Mouse (Mus musculus) brain, adult 2 months (tissue): ENCODE data around the gene Smok2a.
A peak's percentile ranks its signal among the peaks of the same experiment; 100 is the strongest.
"Not testable (repeated sequence)": the region's sequence is repeated elsewhere in the genome, so short reads cannot be mapped to it uniquely, and the experiment has no call there.

Experiments
- DNase-seq: peaks from one replicate; pipeline ENCODE4 v3.0.0; 2011; ENCODE audit warnings: low read depth, low spot score

The Smok2a gene

DNA sequence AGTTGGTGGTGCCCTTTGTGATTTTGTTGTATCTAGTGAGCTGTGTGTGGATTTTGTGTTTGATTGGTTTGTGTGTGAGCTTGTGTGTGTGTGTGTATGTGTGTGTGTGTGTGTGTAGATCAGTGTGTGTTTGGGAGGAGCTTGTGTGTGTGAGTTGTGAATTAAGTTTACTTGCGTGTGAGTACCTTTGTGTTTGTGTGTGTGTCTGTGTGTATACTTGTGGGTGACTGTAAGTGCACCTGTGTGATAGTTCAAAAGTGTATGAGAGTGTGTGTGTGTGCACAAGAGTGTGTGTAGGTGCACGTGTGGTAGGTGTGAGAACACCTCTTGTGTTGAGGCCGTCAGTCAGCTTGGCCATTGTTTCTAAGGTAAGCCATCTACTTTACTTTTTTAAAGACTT lies at the start of gene Smok2a:
Gene Smok2a, plus strand, starts transcription at position 301 of the 400 bp plus-strand sequence.
- no peak for DNase-seq

DNA sequence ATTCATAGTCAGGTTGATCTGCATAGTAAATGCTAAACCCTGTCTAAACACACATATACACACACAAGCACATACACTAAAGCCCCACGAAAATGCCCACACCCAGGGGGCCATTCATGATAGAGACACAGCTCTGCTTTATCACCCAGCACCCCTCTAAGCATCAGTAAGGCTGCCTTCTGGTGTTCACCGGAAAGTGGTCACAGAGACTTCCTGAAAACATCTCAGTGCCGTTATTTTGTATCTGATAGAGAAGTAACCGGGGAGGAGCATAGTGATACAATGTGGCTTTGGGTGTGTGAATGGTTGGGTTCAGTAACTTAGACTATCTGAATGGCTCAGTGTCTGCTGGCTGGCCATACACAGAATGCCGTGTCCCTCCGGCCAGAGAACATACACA lies 47.4 kb upstream of the Smok2a start:
- not testable (repeated sequence) for DNase-seq

DNA sequence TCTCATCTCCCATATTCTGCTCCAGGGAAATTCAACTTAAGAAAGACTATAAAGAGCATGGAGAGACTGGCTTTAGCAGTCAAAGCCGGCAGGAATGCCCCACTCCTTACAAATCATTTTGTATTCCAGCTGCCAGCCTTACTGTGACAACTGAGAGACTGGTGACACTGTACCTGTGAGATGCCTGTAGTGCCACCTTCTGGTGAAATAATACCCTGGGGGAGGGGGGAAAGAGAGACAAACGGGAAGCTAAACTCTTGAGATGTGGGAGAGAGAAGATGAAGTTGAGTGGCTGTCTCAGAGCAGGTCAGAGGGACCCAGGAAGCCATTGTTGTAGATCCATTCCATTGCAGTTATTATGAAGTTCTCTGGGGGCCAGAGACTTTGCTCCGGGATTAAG lies 47.0 kb upstream of the Smok2a start:
- not testable (repeated sequence) for DNase-seq

DNA sequence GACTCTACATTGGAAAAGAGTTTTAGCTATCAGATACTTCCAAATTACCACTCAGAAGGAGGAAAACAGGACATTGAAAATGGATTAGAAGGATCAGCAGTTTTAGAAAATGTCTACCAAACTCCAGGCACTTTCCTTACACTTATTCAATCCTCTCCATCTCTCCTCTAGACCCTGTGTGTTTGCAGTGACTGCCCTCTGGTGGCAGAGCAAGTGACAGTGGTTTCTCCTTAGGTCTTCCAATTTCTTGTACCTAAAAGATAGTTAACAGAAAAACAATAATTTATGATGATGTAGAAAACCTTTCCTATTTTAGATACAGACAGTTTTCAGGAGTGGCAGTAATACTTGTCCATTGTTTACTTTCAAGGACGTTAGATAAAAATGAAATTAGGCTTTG lies 45.4 kb upstream of the Smok2a start:
- not testable (repeated sequence) for DNase-seq

DNA sequence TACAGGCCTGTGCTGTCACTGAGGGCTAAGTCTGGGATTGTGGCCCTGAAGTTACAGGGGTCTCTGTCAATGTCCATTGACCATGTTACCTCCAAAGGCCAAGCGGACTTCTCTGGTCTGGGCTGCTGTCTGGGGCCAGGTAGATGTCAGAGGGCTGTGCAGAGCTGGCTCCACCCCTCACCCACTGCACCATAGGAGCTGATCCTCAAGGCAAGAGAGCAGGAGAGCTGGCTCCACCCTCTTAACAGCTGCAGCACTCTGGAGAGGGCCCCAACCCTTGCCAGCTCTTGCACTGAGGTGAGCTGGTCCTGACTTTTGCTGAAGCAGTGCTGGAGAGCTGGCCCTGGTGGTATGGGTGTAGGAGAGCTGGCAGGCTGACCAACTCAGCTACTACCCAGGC lies 43.2 kb upstream of the Smok2a start:
- not testable (repeated sequence) for DNase-seq

DNA sequence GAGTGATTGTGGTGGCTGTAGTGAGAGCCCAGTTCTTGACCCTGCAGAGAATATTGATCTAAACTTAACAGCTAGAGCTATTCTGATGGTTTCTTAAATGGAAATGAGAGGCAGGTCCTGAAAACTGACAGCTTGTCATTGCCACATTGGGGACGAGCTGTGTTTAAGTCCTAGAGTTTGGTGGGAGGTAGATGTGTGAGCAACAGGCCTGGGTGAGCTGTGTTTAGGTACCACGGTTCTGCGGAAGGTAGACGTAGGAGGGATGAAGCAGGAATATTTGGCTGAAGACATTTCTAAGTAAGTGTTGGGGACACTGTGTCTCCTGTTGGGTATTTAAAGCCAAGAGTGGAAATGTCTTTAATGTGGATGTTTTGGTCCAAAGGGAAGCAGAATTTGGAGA lies 42.0 kb upstream of the Smok2a start:
- DNase-seq: peak; percentile 34

DNA sequence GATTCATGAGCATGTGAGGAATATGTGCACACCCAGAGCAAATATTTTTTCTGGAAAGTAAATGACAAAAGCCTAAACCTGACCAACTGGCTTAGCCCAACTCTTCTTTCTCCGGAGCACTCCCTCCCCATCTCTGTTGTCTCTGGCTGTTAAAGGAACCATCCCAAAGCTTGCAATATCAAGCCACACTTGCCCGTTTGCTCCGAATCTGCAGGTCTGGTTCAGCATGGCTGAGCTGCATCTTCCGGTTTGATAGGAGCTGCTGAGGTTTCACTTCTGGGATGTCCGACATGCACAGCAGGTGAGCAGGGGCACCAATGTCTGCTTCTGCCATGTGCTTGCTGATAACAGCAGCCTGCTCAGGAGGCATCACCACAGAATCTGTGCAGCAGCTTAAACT lies 40.5 kb upstream of the Smok2a start:
- DNase-seq: not testable (repeated sequence)

DNA sequence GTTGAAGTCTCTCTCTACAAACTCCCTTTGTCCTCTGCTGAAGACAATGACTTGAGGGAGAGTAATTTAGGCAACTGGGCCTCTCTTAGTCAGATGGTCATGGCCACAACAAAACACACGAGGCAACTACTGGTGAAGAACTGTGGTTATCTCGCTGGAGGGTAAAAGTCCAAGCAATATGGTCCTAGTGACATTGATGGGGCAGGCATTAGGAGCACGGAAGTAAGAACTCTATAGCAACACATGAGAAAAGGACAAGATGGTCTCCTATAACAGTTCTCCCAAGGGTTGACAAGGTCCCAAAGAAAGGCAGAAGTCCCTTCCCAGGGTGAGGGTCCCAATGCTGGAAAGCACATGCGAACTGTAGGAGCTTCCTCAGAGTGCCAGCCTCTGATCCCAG lies 38.3 kb upstream of the Smok2a start:
- not testable (repeated sequence) for DNase-seq

DNA sequence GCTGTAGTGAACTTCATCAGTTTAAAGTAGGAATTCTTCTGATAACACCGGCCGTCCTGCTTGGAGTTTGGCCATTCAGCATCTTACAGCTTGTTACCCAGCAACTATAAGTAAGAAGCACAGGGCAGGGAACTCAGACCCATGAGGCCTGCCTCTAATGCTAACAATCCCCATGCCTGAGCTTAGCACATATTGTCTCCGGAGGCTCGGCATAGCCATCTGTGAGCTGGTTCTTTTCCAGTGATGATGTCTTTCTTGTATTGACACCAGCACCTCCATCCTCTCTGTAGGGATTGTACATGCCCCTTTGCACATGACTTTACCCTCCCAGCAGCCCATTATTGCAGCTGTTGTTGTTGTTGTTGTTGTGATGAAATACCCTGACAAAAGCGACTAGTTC lies 36.5 kb upstream of the Smok2a start:
- peak; percentile 39 for DNase-seq

DNA sequence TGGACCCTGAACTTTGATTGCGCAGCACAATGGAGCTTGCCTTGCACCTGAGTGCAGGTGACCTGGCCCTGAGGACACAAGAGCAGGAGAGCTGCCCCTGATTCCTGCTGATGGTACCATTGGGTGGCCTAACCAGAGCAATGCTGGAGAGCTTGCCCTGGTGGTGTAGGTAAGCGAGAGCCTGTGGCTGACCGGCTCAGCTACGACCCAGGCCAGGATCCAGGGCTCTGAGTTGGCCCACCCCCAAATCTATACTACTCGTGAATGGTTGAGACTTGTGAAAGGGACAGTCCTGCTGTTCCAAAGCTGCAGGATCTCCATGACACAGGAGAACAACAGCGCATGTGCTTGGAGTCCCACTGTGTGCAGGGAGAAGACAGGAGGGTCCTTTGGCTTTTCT lies 34.4 kb upstream of the Smok2a start:
- DNase-seq: not testable (repeated sequence)

DNA sequence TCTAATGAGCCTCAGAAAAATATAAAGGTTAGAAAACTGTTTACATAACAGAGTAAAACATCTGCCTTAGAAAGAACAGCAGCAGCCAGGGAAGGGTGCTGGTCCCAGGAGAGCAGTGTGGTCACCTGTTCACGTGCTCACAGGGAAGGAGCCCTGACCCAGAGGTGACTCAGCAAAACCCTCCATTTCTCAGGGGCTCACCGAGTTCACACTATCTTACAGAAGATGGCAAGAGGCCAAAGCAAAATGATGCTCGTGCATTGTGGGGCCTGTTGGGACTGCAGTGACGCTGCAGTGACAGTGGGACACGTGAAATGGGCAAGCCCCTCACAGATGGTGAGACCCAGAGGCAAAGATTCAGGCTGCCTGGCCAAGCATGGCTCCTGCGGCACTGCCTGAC lies 33.4 kb upstream of the Smok2a start:
- DNase-seq: not testable (repeated sequence)

DNA sequence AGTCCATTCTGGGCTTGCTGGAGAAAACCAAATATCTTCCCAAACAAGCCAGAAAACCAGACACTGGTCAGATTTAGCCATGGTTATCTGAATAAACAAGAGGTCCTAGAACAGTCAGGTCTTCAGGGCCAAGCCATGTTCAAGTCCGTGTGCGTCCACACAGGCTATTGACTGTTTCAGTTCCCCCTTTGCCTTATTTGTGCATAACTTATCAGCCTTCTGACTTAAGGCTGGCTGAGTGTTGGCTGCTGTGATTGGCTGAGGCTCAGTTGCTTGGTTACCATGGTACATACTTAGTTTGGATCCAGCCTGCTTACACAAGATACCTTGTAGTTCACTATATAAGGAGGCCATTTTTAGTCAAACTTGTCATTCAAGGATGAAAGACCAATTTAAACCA lies 32.1 kb upstream of the Smok2a start:
- DNase-seq: not testable (repeated sequence)

DNA sequence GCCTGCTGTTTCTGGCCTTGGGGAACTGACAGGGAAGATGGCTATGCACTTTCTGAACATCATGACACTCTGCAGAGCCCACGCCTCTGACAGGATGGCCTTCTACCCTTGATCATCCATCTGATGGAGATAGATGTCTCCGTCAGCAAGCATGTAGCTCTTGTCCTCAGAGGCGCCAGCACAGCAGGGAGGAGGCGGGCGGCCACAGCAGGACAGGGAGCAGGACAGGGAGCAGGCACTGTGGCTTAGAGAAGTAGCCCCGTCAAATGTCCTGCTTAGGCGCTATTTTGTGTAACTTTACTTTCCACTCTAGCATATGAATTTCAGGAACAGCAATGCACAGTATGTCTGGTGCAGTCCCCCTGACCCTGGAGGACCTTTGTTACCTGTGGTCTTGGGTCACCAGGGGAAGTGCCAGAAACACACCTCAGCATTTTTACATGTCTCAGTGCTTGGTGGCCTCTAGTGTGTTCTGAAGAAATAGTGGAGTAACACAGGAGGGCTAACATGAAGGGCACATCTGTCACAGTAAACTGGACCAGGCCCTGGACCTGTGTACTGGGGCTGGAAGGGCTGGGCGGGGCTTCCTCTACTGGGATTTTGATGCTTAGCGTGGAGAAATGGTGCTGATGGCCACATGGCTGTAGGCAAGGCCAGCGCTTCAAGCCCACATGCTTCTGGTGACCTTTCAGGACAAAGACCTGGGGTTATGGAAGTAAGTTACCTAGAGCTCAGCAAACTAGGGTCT lies 30.0 kb upstream of the Smok2a start:
- DNase-seq: not testable (repeated sequence)

DNA sequence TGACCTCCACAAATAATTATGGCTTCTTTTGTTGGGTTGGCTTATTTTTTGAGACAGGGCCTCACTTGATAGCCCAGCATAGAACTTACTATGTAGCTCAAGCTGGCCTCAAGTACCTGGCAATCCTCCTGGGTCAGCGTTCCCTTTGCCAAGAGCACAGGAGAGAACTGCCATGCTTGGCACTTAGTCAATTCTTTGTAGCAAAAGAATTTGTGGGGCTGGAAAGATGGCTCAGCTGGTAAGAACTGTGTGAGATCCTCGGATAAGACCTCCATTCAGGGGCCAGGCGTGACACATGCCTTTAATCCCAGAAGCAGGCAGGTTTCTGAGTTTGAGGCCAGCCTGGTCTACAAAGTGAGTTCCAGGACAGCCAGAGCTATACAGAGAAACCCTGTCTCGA lies 24.5 kb upstream of the Smok2a start:
- DNase-seq: not testable (repeated sequence)

DNA sequence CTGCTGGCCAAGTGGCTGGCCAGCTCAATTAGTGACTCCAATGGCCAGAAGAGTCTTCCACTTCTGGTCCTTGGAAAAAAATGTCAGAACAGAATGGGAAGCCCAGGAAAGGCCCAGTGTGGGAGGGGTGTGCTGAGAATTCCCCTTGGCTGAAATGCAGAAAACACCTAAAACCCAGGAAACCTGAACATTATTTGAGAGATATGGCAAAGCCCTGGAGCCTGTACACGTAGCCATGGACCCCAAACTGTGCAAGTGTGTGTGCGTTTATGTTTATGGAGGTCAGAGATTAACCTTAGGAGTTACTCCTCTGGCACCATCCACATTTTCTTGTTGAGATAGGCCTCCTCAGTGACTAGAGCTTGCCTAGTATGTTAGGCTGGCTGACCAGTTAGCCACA lies 22.2 kb upstream of the Smok2a start:
- not testable (repeated sequence) for DNase-seq

DNA sequence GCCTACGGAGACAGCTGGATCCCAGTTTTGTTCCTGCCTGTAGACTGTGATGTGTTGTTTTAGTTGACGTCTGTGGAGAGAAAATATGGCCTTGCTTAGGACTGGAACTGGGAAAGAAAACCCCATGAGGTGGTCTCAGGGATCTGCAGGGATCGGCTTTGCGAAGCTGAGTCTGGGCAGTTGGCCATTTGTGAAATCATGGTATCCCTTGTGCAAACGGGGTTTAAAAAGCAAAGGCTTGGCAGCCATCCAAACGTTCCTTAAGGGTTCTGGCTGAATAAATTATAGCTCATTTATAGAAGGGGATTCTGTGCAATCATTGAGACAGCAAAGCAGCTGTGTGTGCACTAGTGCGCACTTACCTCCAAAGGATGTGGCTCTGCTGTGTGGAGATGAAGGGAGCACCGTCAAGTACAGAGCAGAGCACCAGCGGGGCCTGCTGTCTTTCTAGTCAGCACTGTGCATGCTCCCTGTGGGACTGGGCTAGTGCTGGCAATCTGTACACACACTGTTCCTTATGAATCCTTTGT lies 21.0 kb upstream of the Smok2a start:
- DNase-seq: peak; percentile 42

DNA sequence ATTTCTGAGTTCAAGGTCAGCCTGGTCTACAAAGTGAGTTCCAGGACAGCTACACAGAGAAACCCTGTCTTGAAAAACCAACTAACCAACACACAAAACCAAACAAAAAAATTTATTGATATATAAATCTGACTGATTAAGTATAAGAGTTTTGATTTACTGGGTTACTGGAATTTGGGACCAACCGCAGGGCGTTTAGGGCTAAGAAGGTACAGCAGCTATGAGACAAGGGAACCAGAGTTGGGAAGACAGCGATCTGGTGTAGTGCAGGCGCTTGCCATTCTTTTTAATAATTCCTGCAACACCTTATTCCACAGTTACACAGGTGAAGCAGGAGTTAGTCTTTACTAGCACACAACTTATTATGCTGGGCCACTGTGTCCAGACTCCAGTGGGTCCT lies 19.4 kb upstream of the Smok2a start:
- DNase-seq: not testable (repeated sequence)

DNA sequence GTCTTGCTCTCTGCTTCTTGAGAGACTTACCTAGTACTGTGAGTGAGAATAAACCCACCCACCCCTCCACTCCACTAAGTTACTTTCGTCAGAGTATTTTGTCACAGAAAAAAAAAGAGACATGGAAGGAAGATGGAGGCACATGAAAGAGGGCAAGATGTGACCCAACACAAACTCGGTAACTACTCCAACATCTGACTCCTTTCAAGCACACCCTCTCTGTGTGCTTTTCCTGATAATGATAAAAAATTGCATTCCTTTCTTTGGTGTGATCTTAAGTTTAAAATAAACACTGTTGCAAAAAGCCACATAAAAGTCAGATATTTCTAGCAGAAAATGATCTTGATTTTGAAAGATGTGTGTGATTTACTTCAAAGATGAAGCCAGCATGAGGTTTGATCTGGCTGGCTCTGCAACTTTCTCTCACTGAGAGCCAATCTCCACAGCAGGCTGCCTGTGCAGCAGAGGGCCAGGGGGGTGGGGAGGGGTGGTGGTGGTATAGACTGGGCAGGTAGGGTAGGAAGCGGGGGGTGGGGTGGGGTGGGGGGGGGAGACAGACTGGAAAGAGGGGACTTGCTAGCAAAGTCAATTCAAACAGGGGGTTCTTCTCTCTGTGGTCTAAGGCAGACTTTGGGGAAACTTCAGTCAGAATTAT lies 18.4 kb upstream of the Smok2a start:
- not testable (repeated sequence) for DNase-seq

DNA sequence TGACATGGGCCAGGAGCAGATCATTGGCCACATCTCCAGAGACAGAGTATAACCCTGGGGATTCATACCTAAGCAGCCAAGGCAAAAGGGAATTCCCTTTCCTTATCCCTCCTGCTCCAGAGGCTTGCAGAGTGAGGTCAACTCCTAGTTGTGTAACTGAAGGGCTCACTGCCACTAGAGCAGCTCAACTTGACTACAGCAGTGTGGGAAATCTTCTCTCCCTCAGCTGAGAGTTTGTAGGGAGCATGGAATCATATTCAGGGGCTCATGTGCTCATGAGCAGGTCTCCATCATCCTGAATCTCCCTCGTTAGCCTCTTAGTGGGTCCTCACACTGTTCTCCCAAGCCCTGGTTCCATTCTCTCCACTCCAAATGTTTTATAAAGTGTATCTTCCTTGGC lies 15.7 kb upstream of the Smok2a start:
- not testable (repeated sequence) for DNase-seq

DNA sequence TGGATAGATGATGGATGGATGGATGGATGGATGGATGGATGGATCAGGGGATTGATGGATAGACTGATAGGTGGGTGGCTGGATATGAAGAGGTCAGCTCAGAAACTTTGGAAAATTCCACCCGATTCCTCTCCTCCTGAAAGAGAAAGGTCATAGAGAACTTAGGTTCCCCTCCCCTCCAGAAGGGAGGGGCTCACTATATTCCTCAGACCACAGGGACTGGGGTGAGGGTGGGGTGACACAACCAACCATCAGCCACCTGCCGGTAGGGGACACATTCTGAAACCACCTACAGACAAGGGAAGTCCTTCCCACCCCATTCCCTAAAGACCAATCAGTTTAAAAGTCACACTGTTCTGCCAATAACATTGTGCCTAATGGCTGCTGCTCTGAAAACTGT lies 14.5 kb upstream of the Smok2a start:
- no peak for DNase-seq

DNA sequence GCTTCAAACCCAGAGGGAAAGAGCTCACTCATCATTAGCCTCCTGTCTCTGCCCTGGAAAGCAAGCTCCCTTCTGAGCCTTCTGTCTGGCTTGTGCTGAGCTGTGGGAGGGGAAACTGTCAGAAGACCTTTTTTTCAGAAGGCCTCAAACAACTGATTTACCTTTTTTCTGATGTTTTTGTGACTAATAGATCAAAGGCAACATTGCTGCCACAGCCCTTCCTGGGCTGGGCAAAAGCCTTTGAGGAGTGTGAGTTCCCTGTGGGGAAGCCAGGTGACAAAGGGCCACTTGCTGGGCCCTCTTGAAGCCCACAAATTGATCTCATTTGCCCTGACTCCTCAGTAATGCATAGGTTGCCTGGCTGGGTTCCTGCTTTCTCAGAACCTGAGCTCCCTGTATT lies 12.5 kb upstream of the Smok2a start:
- not testable (repeated sequence) for DNase-seq

DNA sequence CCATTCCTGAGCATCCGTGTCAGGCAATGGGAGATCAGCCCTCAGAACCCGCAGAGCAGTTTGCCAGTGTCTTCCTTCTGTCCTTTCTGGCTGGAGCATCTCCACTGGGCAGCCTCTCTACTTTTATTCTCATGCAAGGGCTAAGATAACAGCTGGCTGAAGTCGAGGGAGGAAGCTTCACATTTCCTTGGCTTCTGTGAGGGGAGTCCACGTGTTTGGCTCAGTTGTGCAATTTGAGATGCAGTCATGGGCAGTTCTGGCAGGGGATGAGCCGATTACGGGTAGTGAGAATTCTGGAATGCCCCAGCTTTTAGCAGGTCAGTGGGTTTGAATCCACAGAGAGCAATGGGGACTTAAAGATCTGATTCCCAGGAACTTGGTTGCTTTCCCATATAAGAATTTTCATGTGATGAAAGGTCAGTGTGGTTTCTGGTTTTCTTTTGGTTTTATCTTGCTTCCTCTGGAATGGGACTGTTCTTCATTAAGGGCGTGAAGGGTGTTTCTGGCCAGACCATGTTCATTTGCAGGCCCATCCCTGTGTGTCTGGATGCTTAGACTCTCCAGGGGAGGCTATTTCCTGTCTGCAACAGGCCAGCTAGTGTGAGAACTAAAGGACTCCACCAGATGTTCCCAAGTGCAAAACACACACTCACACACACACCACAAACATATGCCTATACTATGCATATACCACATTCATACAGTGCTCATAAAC lies 8.7 kb upstream of the Smok2a start:
- DNase-seq: no peak
